Mouse (Mus musculus) mature B cell (primary cell): ENCODE data around the gene Naf1.

Experiments
- in situ Hi-C: fragments of 300-500 bp; cut with MboI; formaldehyde crosslinking; loops from 2 replicates; pipeline ENCODE4 v1.14.3; 2019

Gene Naf1

GRCm38 (mm10) chr8:66860023-66860422 is at the start of gene Naf1:
Gene Naf1 (plus strand): TSS chr8:66860217.
- in situ Hi-C loops: loop anchor here (25.0 kb wide), 1 partner anchor 1923 kb away; the partner anchor contains the start of gene Tmem192

- in situ Hi-C loops: loop anchor here (25.0 kb wide), 1 partner anchor 1924 kb away; the partner anchor contains the start of gene Tmem192
Measured at GRCm38 (mm10) chr8:66860921-66861588, 1.0 kb downstream of the Naf1 start.

- in situ Hi-C loops: loop anchor here (25.0 kb wide), 1 partner anchor 1925 kb away; the partner anchor contains the start of gene Tmem192
Measured at GRCm38 (mm10) chr8:66861589-66862500, 1.8 kb downstream of the Naf1 start.

- in situ Hi-C loops: loop anchor here (25.0 kb wide), 1 partner anchor 1926 kb away; the partner anchor contains the start of gene Tmem192
Measured at GRCm38 (mm10) chr8:66863761-66864160, 3.7 kb downstream of the Naf1 start.

- in situ Hi-C loops: loop anchor here (25.0 kb wide), 1 partner anchor 1928 kb away; the partner anchor contains the start of gene Tmem192
Measured at GRCm38 (mm10) chr8:66865120-66865519, 5.1 kb downstream of the Naf1 start.

GRCm38 (mm10) chr8:66867679-66868078 is 7.7 kb downstream of the Naf1 start:
- in situ Hi-C loops: loop anchor here (25.0 kb wide), 1 partner anchor 1930 kb away; the partner anchor contains the start of gene Tmem192

- in situ Hi-C loops: loop anchor here (25.0 kb wide), 1 partner anchor 1932 kb away; the partner anchor contains the start of gene Tmem192
Measured at GRCm38 (mm10) chr8:66869211-66869932, 9.4 kb downstream of the Naf1 start.

GRCm38 (mm10) chr8:66883866-66884265 is 23.8 kb downstream of the Naf1 start:
- in situ Hi-C loops: no loop called here

GRCm38 (mm10) chr8:66891879-66892278 is 31.9 kb downstream of the Naf1 start:
- in situ Hi-C loops: no loop called here

- in situ Hi-C loops: no loop called here
Measured at GRCm38 (mm10) chr8:66905000-66905399, 45.0 kb downstream of the Naf1 start.

- in situ Hi-C loops: no loop called here
Measured at GRCm38 (mm10) chr8:66905557-66905956, 45.5 kb downstream of the Naf1 start.

GRCm38 (mm10) chr8:66906116-66906515 is 46.1 kb downstream of the Naf1 start:
- in situ Hi-C loops: no loop called here

GRCm38 (mm10) chr8:66910684-66911083 is 50.7 kb downstream of the Naf1 start:
- in situ Hi-C loops: no loop called here

- in situ Hi-C loops: no loop called here
Measured at GRCm38 (mm10) chr8:66913616-66914536, 53.9 kb downstream of the Naf1 start.

GRCm38 (mm10) chr8:66916056-66916455 is 56.0 kb downstream of the Naf1 start:
- in situ Hi-C loops: no loop called here

- in situ Hi-C loops: no loop called here
Measured at GRCm38 (mm10) chr8:66917695-66918467, 57.9 kb downstream of the Naf1 start.

- in situ Hi-C loops: no loop called here
Measured at GRCm38 (mm10) chr8:66918471-66918870, 58.5 kb downstream of the Naf1 start.

GRCm38 (mm10) chr8:66933746-66934145 is 73.7 kb downstream of the Naf1 start:
- in situ Hi-C loops: no loop called here

- in situ Hi-C loops: no loop called here
Measured at GRCm38 (mm10) chr8:66936236-66936635, 76.2 kb downstream of the Naf1 start.
